Mouse (Mus musculus) cerebellum, adult 2 months (tissue): ENCODE data around the gene Mtmr3.

Experiments
- CTCF ChIP-seq: fragments of 200-500 bp; IDR thresholded peaks from 2 replicates; pipeline ENCODE4 v1.5.1; 2011; ENCODE audit warnings: low read depth, mild to moderate bottlenecking, control low read depth, low read length, moderate library complexity, borderline replicate concordance; ENCODE audit not compliant: insufficient read depth
- POLR2A ChIP-seq: fragments of 200-500 bp; IDR thresholded peaks from 2 replicates; pipeline ENCODE4 v1.6.1; 2011; ENCODE audit warnings: low read length, control low read depth, borderline replicate concordance; ENCODE audit not compliant: insufficient read depth

- TF ChIP-seq POLR2A (no peak), CTCF (no peak)
Measured at GRCm38 (mm10) chr11:4629861-4630280, 35.2 kb upstream of the Mtmr3 start.
